Mouse (Mus musculus) CD4-positive, CD25-positive, alpha-beta regulatory T cell, adult 2 months (primary cell): Measurements from ENCODE around the gene Fam43a.

Source experiments
- DNase-seq: peaks from one replicate; pipeline ENCODE4 v3.0.0-alpha.2; 2012; ENCODE audit warnings: low read depth, low spot score

Gene Fam43a

GRCm38 (mm10) chr16:30599491-30600268 is at the start of gene Fam43a:
Fam43a (plus strand) TSS chr16:30599723.
- DNase-seq, result peak; percentile 85

GRCm38 (mm10) chr16:30549966-30550747 is 49.4 kb upstream of the Fam43a start:
- peak; percentile 86 for DNase-seq

- DNase-seq, result no peak
These were observed 48.8 kb upstream of the Fam43a start, which contains the start of gene Tmem44 for GRCm38 (mm10) chr16:30550748-30551192. Tmem44 (minus strand) TSS chr16:30550842.

DNA sequence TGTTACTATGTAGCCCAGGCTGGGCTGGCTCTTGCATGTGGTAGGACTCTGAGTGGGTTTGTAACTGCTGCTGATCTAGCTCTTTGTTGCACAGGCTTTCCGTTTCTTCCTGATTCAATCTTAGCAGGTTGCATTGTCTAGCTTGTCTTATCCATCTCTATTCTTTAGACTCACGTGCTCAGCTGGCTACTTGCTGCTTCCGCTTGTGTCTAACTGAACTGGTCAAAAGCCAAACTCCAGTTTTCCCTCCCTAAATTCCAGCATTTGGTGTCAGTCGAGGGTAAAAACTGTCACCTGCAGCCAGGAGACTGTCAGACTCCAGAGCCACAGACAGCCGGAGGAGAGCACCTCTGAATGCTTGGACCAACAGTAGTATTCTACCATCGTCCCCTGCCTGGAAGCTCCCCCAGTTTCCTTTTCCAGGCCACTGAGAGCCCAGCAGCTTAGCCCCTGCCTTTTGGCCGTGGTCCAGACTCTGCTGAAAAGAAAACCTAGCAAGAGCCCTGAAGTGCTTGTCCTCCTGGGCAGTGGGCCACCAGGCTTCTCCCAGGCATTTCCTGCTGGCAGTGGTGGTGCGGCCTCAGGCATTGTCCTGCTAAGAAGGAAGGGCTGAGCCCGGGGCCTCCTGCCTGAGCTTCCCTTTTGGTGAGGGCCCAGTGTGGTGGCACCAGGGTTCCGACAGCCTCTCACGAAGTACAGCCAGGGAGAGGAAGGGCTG is 46.7 kb upstream of the Fam43a start:
- no peak for DNase-seq

DNA sequence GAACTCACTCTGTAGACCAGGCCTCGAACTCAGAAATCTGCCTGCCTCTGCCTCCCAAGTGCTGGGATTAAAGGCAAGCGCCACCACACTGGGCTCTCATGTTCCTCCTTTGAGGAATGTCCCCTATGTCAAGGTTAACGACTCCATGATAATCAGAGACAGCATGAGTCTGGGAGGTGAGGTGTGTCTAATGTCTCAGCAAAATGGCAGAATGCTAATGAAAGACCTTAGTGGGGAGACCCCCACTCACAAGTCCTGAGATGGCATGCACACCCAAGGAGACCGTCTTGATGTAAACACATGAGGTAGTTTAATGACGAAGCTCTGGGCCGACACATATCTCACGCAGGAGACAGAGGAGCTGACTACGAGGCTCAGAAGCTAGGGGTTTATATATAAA is 45.4 kb upstream of the Fam43a start:
- DNase-seq, result no peak

DNA sequence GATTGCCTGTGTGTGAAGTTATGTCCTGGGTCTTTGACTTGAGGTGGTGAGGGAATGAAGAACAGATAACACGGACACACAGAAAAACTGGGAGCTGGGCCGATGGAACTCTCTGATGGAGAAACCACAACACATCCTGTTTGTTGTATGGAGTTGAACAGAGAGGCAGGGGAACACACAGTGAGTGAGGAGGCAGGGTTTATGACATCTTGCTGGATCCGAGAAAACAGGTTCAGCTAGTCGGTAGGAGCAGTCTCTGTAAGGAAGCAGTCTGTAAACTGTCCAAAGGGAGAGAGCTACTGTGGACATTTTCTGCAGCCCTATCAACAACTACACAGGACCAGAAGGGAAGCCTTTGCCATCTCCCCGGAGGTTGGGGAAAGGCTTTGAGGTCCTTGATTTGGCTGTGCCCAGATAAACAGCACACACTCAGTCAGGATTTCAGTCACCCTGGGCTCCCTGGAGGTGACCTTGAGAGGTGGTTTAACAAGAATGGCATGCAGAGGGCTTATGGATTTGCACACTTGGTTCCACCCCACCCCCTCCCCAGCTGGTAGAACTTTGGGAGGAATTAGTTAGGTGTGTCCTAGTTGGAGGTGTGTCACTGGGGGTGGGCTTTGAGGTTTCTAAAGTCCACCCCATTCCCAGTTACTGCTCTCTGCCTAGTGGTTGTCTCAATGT is 40.1 kb upstream of the Fam43a start:
- DNase-seq, result no peak

DNA sequence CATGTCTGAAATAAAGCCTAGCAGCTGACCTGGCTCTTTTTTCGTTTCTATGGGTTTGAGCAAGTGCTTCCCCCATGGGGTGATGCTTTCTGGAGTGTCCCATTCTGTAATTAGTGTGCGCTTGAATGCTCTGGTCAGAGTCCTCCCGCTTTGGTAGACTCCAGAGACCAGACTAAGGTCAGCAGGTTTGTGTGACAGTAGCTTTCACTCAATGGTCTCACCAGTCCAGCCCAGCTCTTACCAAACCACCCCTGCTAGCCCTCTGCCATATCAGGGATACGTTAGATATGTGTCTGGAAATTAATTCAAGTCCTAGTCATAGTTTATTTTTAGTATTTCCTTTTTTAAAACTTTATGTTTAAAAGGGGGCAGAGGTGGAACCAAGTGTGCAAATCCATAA is 38.9 kb upstream of the Fam43a start:
- no peak for DNase-seq

DNA sequence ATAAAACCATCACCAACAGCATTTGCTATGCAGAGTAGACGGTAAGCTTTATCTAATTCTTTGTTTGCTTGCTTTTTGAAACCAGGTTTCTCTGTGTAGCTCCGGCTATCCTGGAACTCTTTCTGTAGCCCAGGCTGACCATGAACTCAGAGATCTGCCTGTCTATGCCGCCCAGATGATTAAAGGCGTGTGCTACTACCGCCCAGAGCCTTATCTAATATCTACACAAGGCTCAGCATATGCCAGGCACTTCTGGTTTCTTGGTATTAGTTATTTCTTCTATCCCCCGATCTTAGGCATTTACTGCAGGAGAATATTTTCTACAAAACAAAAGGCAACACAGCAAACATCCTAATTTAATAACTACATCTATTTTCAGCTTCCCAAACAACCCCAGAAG is 33.9 kb upstream of the Fam43a start:
- DNase-seq, result no peak

DNA sequence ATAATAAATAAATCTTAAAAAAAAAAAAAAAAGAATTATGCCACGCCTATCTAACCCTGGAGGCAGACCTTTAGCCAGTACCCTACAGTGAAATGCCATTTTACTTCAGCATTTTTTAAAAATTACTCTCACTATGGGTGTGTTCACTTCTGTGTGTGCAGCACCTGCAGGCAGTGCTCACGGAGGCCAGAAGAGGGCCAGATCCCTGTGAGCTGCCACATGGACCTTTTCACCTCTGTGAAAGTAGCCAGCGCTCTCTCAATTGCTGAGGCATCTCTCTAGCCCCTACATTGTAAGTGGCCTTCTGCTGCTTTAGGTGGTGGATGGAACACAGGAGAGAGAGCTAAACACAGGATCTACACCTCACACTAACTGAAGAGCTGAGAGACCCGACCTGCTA is 29.4 kb upstream of the Fam43a start:
- no peak for DNase-seq

- no peak for DNase-seq
These were observed 28.1 kb upstream of the Fam43a start for GRCm38 (mm10) chr16:30571378-30571777.

- DNase-seq, result no peak
These were observed 27.3 kb upstream of the Fam43a start for GRCm38 (mm10) chr16:30572239-30572638.

DNA sequence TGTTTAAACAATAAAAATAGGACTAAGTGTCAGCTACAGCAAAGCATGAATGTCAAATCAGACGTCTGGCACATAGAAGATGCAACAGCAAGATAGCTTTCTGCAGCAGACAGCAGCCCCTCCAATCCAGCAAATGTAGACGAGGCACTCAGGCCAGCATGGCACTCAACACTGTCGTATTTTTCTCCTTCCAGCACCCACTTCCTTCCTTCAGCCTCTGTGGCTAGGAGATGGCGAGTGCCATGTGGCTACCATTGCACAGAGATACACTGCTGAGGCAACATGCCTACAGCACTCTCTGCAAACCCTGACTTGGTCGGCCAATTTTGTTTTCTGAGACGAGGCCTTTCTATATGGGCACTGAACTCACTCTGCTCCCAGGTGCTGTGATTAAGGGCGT is 23.7 kb upstream of the Fam43a start:
- DNase-seq, result no peak

DNA sequence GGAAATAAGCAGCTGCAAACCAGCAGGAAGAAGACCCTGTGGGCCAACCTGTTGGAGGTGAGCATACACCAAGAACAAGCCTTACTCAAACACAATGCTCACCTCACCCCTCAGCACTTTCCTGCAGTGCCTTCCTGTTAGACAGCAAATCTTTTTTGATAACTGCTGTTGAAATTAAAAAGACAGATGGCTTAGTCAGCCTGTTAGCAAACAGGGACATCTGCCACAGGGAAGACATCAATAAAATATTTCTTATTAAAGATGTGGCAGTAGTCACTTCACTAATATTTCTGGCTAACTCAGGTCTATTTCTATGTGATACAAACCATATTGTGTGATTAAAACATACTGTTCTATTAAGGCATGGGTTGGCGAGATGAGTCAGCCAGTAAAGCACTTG is 23.1 kb upstream of the Fam43a start:
- no peak for DNase-seq

DNA sequence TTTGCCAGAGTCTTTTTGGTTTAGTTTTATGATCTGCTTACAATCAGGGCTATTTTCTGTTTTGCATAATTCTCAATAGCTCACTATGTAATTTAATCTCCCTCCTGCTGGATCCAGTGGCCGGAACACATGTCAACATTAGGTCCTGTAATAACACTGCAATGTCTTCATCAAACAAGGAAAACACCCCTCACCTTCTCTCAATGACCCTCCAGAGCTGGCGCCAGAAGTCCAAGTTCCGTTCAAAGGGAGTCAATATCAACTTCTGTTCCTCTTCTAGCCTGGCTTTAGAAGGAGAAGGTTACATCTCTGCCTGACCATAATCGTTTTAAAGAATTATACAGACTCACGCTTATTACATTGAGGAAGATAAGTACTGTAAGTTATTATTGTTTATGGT is 18.8 kb upstream of the Fam43a start:
- no peak for DNase-seq

DNA sequence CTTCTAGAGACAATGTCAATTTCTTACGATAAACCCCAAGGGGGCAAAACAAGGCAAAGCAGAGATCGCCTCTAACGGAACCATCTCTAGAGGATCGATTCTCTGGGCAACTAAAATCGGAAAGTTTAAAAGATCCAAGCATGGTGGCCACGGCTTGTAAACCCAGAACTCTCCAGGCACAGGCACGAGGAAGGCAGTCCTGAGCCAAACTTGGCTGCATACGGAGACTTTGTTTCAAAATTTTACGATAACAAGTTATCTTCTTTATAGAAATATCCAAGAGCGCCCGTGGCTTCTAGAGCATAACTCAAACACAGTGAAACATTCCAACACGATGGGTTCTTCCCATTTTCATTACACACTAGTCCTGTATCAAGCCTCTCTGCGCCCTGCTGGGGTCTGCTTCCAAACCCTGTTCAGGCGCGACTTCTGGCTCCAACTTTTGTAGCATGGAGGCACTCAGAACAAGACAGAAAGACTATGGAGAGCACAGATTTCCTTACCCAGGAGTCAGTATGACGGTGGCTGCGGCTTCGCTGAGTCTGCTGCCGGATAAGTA is 12.5 kb upstream of the Fam43a start:
- no peak for DNase-seq

DNA sequence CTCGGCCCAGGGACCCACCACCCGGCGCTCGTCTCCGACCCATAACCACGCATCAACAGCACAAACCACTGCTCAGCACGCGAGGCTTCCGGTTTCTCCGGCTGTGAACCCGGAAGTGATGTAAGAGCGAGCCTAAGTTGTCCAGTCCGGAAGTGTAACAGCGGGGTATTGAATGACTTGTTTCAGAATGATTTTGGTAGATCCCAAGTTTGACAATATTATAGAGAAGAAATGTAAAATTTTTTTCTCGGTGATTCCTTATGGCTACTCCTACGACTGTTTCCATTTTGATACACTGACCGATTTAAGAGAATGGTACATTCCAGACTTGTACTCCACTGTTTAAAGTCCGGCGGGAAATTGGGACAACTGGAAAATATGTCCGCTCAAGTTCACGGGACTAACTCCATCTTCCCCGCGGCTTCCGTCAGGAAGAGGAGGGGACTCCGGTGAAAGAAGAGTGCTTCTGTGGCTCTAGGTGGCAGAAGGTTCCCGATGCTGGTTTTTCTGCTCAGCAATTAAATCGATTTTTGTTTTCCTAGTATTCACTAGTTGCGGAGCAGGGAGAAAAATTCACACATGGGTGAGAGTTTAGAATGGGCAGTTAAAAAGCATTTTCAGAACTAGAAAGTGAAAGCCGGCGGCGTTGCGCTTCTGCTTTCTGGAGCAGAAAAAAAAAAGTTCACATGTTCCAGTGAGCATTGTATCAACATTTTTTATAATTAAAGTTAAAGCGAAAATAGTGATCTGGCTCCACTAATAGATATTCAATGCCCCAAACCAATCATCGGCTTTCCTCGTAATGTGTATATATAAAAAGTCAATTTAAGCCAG is 11.8 kb upstream of the Fam43a start, which contains the start of gene Lsg1:
TSS of gene Lsg1 (minus strand) at position 99 of the 834 bp plus-strand sequence.
- peak; percentile 95 for DNase-seq

DNA sequence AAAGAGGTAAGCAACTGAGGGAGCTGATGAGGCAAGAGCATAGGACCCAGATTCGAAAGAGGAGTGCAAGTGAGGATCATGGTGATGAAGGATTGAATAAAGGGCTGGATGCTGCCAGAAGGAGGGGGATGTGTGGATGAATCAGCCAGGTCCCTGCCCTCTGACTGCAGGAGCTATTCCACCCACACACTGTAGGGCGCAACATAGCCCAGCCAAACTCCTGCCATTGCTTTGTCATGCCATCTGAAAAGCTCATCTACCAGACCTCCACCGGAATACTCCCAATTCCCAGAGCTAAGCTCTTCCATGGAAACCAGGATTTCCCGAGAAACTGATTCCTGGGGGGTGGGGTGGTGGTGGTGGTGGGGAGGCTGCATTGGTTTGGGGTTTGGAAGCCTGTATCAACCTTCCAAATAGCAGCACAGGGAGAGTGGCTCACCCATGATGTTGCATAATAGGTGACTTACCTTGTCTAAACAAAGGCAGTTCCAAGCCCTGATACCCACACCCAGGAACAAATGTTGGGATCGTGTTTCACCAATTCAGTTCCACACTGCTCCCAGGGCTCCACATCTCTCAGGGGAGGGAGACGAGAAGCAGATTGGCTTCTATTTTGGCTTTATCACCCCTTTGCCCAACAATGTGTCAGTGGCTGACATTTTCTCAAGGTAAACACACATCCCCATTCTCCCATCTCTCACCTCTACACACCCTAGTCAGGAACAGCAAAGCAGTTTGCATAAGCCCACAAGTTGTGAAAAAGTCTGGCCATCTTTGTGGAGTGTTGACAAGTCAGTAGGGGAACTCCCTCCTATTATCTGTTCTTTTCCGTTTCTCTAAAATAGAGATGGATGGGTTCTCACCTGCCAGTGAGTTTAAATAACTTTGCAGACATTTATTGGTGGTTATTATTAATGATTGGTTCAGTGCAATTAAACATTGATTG is 9.0 kb upstream of the Fam43a start:
- no peak for DNase-seq

GRCm38 (mm10) chr16:30591990-30592389 is 7.5 kb upstream of the Fam43a start:
- peak; percentile 42 for DNase-seq

DNA sequence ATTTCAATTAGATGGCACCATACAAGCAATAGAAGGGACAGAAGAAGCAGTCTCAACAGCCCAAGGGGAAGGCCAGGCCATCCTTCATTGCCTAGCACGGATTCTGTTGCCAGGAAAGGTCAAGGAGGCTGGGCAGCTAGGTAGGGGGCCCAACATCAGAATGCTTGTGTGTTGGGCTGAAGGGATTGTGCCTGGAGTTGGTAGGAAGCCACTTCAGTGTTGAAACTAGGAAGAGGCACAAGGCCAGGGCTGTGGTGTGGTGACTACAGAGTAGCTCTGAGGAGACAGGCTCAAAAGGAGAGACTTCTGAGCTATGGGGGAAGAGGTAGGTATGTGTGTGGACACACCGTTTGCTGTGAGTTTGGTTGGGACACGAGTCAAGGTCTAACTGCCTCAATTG is 4.2 kb upstream of the Fam43a start:
- DNase-seq, result no peak
